Mouse (Mus musculus): Measurements from ENCODE around the gene Cox7a2.

- no peak for TF ChIP-seq CTCF (IDR thresholded peaks at IDR 0.05)
- TF ChIP-seq EP300 (IDR thresholded peaks at IDR 0.05), result no peak
These were observed 45.7 kb upstream of the Cox7a2 start for GRCm38 (mm10) chr9:79805426-79805825.

Measured in lung, postnatal 0 days (tissue).